Mouse (Mus musculus) liver, adult 2 months (tissue): ENCODE measurements around the gene Kif26b.

ENCODE experiments used
- CTCF ChIP-seq: fragments of 200-500 bp; IDR thresholded peaks from 2 replicates; pipeline ENCODE4 v1.5.1; 2011; ENCODE audit warnings: low read depth, low read length, control low read depth
- POLR2A ChIP-seq: fragments of 200-500 bp; IDR thresholded peaks from 2 replicates; pipeline ENCODE4 v1.6.1; 2011; ENCODE audit warnings: low read length, control low read depth; ENCODE audit not compliant: insufficient read depth; ENCODE audit errors: extremely low read depth

DNA sequence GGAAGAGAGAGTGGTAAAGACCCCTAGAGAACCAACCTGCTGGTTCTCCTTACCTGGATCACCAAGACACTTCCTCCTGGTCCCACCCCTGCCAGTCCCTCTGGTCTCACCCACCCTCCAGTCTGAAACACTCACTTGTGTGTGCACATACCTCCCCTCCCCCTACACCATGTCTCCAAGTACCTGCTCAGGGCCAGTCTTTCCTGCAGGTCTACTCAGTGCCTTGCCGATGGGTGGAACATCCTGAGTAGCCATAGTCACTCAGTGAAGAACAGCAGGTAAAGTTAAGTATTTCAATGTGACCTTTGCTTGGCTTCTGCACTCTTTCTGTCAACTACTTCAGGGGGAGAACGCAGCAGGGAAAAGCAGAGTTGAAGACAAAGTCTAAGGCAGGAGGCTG lies 268.5 kb downstream of the Kif26b start:
- TF ChIP-seq CTCF (no peak), POLR2A (no peak)
